ENCODE assay signal across 20 mouse cellular contexts in genomic region chr13:63344481-63344880, GRCm38 (mm10).
"Had no signal": no experiment of that assay in that cellular context is flagged by ENCODE, and none has a peak within 500 bp of the region (broad histone marks: within the 10 kb centered on the region; RNA-seq: fewer than 3 reads in every experiment).

No protein-coding gene starts in this region.

- H3K27ac ChIP-seq: midbrain, embryonic 10.5 days; midbrain, embryonic 12.5 days; neural tube, embryonic 13.5 days; neural tube, embryonic 15.5 days; stomach, embryonic 15.5 days; stomach, postnatal 0 days had no signal

- H3K9ac ChIP-seq: liver, postnatal 0 days; lung, embryonic 14.5 days; midbrain, embryonic 12.5 days; neural tube, embryonic 13.5 days; neural tube, embryonic 15.5 days; stomach, embryonic 15.5 days had no signal

- H3K4me1 ChIP-seq: midbrain, embryonic 10.5 days; midbrain, embryonic 12.5 days; neural tube, embryonic 13.5 days; neural tube, embryonic 15.5 days; stomach, embryonic 15.5 days had no signal

- H3K36me3 ChIP-seq: neural tube, embryonic 13.5 days; neural tube, embryonic 15.5 days; stomach, embryonic 15.5 days had no signal

- H3K4me3 ChIP-seq: midbrain, embryonic 10.5 days; midbrain, embryonic 12.5 days; myocyte; neural tube, embryonic 13.5 days; neural tube, embryonic 15.5 days; stomach, embryonic 15.5 days had no signal

- DNase-seq: liver, postnatal 0 days; lung, embryonic 14.5 days; lung, postnatal 10 days; lung, postnatal 4 days; midbrain, embryonic 14.5 days; retina, postnatal 1 day; right cerebral cortex, adult 18-20 months; right cerebral cortex, postnatal 25 days; right cerebral cortex, postnatal 4 days; spleen, adult 18-20 months; thymus, adult 2 months; thymus, postnatal 25 days; thymus, postnatal 4 days had no signal

- H3K27me3 ChIP-seq: neural tube, embryonic 13.5 days; neural tube, embryonic 15.5 days; stomach, embryonic 15.5 days had no signal

- H3K9me3 ChIP-seq: midbrain, embryonic 10.5 days; midbrain, embryonic 12.5 days; neural tube, embryonic 13.5 days; neural tube, embryonic 15.5 days; stomach, embryonic 15.5 days had no signal

- H3K4me2 ChIP-seq: lung, embryonic 14.5 days; midbrain, embryonic 12.5 days; neural tube, embryonic 13.5 days; neural tube, embryonic 15.5 days; stomach, embryonic 15.5 days had no signal
